Mouse (Mus musculus) right cerebral cortex, postnatal 10 days (tissue): ENCODE results near the gene Gpr150.

Experiments used
- DNase-seq, 2 experiments: peaks; one replicate each; pipeline ENCODE4 v3.0.0; 2021; ENCODE audit warnings: low spot score in 2 of 2

The Gpr150 gene

DNA sequence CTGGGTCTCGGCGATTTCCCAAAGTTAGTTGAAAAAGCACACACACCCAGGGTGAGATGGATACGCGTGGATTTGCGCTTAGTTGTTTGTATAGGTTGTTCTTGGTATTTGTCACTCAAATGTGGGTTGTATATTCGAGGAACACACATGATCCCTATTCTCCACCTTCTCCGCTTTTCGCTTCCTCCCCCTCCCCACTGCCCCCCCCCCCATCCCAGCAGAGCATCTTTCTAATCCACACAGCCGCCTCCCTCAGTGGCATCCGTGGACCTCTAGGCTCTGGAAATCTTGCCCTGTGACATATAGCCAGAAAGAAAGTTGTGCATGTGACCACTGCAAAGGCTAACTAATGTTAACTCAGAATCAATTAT lies at the start of gene Gpr150:
TSS of gene Gpr150 (minus strand) at position 101 of the 371 bp plus-strand sequence.
- DNase-seq, result no peak

GRCm38 (mm10) chr13:76101989-76102388 lies 45.2 kb upstream of the Gpr150 start:
- DNase-seq, result no peak

- DNase-seq, result peak; percentile 96 to 97
These were observed 41.9 kb upstream of the Gpr150 start, which contains the start of the genes Arsk and Ttc37 for GRCm38 (mm10) chr13:76098493-76099303. Gene Arsk, minus strand, starts transcription at chr13:76098660. Gene Ttc37, plus strand, starts transcription at chr13:76098734.

DNA sequence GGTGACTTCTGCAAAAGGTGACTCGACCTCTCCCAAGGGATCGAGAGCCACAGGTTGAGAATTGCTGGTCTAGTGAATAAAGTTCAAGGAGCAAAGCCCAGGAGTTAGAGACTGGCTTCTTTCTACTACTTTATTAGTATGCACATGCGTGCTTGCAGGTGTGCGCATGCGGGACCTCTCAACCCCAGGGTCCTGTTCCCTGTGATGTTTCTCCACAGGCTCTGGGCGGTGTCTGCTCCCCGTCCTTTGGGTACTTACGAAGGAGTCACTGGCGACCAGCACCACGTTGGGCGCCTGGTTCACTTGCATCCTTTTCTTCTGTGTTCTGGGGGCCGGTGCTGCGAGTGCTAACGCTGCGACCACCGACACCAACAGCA lies 41.3 kb upstream of the Gpr150 start:
- DNase-seq, result peak in 1 of 2 experiments; percentile 61

DNA sequence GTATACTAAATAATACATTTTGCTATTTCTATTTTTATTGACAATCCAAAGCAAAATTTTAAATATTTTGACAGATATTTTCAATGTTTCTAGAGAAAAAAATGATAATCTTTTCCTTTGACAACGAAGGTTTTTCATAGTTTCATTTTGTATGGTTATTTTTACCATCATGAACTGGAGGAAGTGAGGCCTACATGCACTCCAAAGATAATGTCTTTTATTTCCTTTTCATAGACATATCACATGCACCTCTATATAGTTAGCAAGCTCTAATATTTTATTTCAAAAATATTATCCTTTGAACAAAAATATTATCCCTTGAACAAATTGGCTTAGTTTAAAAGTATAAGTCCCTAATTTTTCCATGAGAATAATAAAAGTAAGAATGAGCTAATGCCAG lies 17.5 kb upstream of the Gpr150 start:
- no peak for DNase-seq

DNA sequence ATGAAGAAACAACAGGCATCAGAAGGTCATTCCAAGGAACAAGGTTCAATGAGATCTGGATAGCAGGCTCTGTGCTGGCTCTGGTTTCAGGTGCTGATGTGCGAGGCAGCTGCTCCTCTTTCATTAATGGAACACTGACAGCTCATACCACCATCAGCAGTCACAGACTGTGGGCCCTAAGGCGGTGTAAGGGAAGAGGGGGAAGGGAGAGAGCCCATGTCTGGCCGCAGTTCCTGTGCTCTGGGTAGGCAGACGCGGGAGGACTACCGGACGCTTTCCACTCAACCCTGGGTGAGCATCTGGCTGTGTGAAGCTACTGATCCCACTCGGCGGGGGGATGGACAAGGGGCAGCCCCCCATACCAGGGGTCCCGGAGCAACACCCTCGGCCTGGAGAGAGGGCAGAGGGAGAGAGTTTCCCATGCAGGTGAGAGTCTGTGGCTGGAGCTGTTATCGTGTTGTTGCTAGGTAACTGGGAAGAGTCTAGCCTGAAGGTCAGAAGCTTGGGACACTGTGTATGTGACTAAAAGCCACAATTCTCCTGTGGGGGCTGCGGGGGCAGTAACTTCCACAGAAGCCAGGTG lies 7.7 kb upstream of the Gpr150 start:
- no peak for DNase-seq

- no peak for DNase-seq
These were observed 6.8 kb upstream of the Gpr150 start for GRCm38 (mm10) chr13:76063548-76063947.

- DNase-seq, result no peak
These were observed 5.8 kb upstream of the Gpr150 start for GRCm38 (mm10) chr13:76062569-76062968.

DNA sequence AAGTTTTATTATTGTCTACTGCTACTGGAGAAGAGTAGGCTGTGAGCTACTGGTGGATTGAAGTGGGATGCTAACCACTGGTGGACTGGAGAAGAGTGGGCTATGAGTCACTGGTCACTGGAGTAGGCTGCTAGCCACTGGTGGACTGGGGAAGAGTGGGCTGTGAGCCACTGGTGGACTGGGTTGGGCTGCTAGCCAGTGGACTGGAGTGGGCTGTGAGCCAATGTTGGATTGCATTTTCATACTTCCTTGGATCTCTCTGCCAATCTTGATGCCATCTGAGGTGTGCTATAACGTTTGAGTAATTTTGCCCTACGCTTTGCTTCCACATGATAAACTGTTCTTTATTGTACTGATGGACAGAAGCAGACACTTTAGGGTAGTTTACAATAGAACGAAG lies 5.3 kb upstream of the Gpr150 start:
- DNase-seq, result no peak

DNA sequence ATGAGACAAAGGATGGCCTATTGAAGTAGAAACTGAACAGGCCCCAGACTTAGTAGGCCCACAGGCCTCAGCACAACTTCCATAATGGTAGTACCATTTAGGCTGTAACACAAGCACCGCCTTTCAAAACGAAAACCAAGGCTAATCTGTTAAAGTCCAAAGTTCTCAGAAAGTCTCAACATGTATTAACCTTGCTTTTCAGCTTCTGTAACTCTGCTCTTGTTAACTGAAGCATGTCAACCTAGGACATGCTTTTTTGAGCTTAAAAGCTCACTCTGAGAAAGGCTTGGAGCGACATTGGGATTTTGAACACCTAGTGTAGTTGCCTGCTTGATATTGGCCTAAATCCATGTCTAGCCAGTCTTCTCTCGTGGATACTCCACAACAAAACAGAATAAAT lies 2.8 kb upstream of the Gpr150 start:
- no peak for DNase-seq

DNA sequence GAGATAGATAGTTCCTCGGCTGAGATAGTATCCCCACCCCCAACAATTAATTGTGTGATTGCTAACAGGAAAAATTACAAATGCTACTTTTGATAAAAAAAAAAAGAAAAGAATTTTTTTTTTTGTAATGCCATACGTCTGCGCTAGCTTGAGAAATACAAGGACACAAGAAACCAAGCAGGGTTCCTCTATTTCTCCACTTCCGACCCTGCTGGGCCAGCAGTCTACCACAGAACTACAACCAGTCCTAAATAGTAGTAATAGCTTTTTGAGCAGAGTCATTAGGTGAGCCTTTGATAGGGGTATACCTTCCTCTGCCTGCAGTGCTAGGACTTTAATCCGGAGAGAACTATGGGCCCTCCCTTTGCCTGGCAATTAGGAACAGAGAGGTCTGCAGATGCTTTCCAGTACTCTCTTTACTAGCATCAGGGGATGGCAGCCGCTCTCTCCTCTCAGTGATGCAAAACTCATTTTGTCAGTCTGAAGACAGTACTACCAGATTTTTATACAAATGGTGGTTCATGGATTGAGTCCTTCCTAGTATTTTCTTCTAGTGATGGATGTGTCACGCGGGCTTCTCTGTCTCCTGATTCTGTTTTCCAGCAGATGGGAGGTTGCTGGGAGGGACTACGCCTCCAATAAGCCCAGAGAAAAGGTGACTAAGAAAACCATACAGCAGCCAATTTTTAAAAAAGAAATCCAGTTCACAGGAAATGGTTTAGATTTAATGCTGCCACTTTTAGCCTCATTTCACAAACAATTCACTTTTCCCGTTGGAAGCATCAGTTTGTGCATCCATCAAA lies 672 bp upstream of the Gpr150 start:
- no peak for DNase-seq

DNA sequence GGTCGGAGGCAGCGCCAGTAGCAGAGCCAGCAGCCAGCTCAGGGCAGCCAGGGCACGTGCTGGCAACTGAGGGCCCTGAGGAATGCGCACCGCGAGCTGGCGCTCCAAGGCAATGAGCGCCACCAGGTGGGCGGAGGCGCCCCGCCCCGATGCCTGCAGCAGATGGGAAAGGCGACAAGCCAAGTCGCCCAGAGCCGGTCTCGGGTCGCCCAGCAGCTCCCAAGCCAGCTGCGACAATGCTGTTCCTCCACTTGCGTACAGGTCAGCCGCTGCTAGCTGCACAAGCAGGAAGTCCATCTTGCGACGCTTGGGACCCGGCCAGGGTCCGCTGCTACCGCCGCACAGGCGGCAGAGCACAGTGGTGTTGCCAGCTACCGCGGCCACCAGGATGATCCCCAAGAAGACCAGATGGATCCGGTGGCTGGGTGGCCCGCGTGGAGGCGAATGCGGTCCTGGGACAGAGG lies 503 bp downstream of the Gpr150 start:
- peak; percentile 78 to 80 for DNase-seq

- DNase-seq, result peak; percentile 43 to 47
These were observed 1.2 kb downstream of the Gpr150 start for GRCm38 (mm10) chr13:76055391-76056232.

- no peak for DNase-seq
These were observed 11.8 kb downstream of the Gpr150 start for GRCm38 (mm10) chr13:76044971-76045370.

DNA sequence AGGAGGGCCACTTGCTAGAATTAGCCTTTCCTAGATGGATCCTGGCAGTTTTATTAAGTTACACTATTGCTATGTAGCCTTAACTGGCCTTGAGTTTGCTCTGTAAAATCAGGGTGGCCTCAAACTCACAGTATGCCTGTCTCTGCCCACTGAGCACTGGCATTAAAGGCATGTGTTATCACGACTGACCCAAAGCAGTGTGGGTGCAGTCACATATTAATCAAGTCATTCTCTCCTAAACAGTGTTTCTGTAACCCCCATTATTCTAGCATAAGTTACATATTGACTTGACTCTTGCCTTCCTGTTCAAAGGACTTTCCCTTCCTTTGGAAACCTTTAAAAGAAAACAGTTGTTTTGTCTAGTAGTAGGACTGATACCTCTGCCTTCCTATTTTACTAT lies 14.3 kb downstream of the Gpr150 start:
- no peak for DNase-seq

DNA sequence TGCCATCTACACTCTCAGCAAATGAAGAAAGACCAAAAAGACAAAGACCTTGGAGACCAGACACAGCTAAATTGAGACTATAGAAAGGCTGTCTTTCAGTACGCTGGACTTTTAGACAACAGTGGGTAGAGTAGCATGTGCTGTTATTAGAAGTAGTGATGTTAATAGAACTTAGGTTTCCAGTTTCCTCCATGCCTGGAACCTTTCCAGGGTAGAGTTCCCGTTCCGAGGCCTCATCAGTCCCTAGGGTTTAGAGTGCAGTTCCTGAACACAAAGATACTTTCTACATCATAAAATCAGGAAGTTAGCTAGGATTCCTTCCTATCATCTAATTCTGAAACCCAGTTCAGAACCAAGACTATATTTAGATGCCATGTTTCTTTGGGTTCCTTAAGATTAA lies 32.2 kb downstream of the Gpr150 start:
- no peak for DNase-seq

GRCm38 (mm10) chr13:76021782-76022181 lies 35.0 kb downstream of the Gpr150 start:
- DNase-seq, result no peak

DNA sequence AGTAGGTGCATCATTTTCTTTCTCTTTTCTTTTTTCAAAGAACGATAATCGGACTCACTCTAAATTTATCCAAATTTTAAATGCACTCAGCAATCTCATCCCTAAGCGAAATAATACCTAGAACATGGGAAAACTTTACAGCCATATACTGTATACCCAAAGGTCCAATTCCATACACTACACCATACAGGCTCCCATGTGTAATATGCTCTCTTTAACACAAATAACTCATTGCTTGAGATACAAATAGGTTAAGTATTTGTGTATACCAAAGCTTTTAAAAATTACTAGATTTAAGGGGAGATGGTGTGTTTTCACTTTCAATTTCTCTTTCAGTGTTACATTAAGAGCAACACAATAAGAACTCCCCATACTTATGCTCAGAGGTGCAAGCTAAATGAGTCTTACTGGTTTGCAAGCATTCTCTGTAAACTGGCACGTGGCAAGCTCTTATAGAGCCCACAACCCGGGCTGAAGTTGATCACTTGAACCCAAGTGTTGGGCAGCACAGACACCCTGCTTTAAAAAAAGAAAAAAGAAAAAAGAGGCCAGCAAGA lies 37.9 kb downstream of the Gpr150 start:
- no peak for DNase-seq

DNA sequence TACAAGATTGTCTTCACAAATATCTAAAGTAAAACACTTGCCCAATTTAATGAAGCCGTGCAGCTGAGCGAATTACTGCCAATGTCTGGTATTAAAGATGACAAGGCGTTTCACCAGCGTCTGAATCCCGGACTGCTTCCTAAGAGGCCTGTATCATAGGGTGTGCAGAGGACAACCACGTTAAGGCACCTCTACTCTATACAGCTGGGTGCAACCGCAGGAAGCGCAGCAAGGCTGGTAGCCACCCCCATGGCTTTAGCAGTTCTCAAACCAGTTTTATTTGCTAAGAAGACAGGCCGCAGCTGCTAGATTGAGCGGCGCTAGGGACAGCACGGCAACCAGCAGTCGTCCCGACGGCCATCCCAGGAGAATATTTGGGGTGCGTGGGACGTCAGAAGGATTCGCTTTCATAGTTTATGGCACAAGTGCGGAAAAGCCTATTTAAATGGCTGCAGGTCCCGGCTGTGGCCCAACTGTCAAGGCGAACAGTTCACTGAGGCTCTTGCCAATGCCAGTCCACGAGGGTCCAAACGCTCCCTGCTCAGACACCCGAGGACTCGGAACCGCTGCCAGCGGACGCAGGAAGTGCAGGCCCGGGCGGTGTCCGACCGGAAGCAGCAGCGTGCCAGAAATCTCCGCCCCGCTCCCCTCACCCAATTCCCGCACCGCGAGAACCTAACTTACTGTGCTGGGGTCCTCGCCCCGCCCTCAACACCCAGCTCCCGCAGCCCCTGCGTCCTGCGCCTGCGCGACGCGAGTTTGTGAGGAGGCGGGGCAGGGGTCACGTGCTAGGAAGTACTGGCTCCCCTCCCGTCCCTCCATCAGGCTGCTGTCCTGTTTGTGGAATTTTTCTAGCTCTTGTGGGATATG lies 38.6 kb downstream of the Gpr150 start, which contains the start of gene Rfesd:
TSS of gene Rfesd (minus strand) at position 746 of the 870 bp plus-strand sequence.
- DNase-seq, result peak; percentile 98

DNA sequence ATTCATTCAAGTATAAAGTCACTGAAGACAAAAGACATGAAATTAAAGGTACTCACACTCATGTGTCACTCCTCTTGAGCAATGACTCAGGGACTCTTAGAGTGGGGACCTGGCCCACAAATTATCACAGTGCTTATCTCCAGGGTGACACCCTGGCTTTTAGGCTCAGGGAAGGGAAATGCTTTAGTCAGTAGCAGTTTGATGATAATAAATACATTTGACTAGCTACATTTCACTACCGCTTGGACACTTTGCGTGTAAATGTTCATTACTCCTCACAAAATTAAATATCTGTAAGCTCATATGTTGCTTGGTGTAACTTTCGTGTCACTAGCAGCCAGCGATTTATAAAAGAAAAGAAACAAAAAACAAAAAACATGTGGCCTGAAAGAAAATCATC lies 39.3 kb downstream of the Gpr150 start:
- DNase-seq, result no peak
